Mouse (Mus musculus): ENCODE measurements around the gene Tagln2.

GRCm38 (mm10) chr1:172488831-172489230 lies 11.0 kb upstream of the Tagln2 start:
- TF ChIP-seq CTCF (IDR thresholded peaks at IDR 0.05; ENCODE audit: low read depth, low read length) (no peak), POLR2A (IDR thresholded peaks at IDR 0.05; ENCODE audit: extremely low read depth, insufficient read depth, low read length) (no peak)
